Mouse (Mus musculus) cerebellum, adult 11 months (tissue): ENCODE data around the gene Gm4767.
A peak's percentile ranks its signal among the peaks of the same experiment; 100 is the strongest.
"Not testable (repeated sequence)": the region's sequence is repeated elsewhere in the genome, so short reads cannot be mapped to it uniquely, and the experiment has no call there.

ENCODE experiments used
- DNase-seq: peaks from one replicate; pipeline ENCODE4 v3.0.0; 2022

Gene Gm4767

DNA sequence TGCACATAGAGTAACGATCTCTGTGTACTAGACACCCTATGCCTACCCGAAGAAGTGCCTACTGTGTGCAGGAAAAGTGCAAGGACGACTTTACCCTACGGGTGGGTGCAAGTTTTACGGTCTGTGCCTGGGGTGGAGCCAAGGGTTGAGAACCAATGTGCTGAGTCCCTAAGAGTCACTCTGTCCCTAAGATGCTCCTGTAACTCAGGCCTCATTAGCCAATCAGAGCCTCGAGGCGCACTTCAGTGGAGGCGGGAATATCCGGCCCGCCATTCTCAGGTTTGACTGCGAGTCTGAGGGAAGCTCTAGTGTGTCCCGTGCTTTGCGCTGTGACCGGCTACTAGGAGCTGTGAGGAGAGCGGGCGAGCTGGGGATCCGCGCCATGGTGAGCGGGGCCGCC, at the start of gene Gm4767:
Gene Gm4767 (plus strand): TSS at position 288 of the 400 bp plus-strand sequence.
- DNase-seq, result not testable (repeated sequence)

DNA sequence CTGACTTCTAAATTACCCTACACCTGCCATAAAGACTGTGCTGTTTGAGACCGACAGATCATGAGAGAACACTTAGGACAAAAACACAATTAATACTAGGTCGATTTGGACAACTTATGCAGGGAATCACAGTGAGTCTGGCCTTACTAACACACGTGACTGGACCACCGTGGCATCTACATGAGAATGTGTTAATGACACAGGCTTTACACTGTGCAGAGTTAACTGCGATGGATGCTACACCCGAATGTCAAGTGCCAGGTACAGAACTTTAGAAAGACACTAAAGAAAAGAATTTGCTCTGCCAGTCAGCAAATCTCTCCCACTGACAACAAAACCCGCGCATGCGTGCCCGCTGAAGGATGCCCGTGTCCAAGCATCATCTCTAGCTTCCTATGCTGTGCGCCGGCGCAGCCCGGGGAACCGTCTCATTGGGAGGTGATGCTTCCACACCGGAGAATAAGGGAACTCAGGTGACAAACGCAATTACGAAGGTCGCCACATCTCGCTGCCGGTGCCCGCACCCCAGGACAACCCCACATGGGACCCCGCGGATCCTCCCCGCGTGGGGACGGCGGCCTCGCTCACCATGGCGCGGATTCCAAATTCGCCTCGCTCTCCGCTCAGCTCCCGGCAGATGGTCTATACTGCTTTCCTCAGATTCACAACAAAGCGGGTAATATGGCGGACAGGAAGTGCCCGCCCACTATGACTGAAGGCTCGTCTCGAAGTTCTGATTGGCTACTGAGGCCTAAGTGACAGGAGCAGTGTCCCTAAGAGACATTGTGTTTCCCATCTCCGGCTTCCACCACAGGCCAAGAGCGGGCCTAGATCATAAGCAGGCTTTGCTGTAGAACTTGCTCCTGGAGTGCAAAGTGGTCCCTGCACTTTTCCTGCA, 41.2 kb upstream of the Gm4767 start, which contains the start of gene Gm3055:
Gene Gm3055 (minus strand): TSS at position 656 of the 898 bp plus-strand sequence.
- DNase-seq, result not testable (repeated sequence)

DNA sequence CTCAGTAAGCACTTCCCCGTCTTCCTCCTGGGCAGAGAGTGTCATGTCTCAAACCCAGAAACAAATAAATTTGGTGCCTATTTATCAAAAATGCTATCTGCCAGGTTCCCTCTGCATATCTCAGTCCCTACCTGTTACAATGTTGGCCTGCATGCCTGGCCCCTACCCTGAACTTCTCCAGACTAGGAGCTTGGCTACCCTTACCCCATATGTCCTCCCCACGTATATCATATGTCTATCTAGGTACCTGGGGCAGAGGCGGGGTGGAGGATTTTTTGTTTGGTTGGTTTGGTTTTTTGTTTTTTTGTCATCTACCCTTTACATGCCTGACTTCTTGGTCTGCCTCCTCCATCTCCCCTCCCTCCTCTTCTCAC, 40.6 kb upstream of the Gm4767 start:
- not testable (repeated sequence) for DNase-seq

- DNase-seq, result not testable (repeated sequence)
Observed at GRCm38 (mm10) chr10:81846219-81846618, 34.2 kb downstream of the Gm4767 start.

GRCm38 (mm10) chr10:81863409-81864407, 51.7 kb downstream of the Gm4767 start, which contains the start of gene Gm32687:
Gm32687 (plus strand) TSS chr10:81863934.
- DNase-seq, result peak; percentile 3
